Mouse (Mus musculus) induced T-regulatory cell, adult 2 months (primary cell): ENCODE data around the gene Adat3.

ENCODE experiments used
- DNase-seq: peaks from one replicate; pipeline ENCODE4 v3.0.0-alpha.2; 2012; ENCODE audit warnings: low read depth

The Adat3 gene

GRCm38 (mm10) chr10:80578131-80578750 is 24.4 kb upstream of the Adat3 start:
- DNase-seq = peak; percentile 94

- peak; percentile 94 for DNase-seq
Measured at GRCm38 (mm10) chr10:80578911-80579310, 23.8 kb upstream of the Adat3 start.

GRCm38 (mm10) chr10:80583047-80583446 is 19.6 kb upstream of the Adat3 start:
- DNase-seq = no peak

- DNase-seq = no peak
Measured at GRCm38 (mm10) chr10:80584045-80584488, 18.6 kb upstream of the Adat3 start.

- DNase-seq = no peak
Measured at GRCm38 (mm10) chr10:80584642-80585552, 17.8 kb upstream of the Adat3 start.

GRCm38 (mm10) chr10:80585581-80585980 is 17.1 kb upstream of the Adat3 start:
- DNase-seq = no peak

GRCm38 (mm10) chr10:80586407-80587304 is 16.0 kb upstream of the Adat3 start:
- no peak for DNase-seq

DNA sequence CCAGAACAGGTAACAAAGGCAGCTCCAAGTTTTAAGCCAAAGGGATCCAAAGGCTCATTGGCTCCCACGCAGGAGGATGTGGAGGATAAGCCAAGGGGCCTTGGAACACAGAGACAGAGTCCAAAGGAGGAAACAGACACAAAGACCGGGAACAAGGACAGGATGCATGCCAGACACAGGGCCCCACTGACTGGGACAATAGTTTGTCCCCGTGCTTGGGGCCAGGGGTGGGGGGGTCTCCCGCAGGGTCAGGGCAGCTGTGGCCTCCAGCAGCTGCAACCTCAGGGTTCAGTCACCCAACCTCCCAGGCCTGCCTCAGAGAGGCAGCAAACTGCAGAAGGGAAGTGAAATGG is 15.4 kb upstream of the Adat3 start:
- DNase-seq = no peak

DNA sequence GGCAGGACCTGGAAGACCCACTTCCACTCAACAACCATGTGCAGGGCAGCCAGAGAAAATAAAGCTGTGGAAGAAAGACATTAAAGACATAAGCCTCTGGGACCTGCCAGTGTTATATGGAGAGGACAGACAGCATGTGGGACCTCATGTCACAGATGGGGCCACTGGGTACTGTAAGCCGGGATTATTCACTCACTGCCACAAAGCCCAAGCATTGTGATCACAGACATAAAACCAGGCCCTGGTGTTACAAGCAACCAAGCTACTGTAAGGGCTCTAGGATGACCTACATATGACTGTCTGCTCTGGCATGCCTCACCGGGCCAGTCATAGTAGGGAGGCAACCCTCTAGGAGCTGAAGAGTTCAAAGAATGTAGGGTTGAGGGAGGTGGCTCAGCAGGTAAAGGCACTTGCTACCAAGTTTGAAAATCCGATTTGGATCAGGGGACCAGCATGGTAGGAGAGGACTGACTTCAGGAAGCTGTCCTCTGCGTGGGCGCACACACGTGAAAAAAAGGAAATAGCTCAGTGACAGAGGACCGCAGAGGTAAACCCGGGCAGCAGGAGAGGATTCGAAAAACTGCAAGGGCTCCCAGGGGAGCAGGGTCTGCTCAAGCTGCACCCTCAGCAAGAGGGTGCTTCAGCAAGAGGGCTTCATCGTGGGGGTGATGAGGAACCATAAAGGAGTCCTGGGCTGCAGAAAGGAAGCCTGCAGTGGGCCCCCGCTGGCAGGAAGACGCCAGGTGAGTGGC is 13.4 kb upstream of the Adat3 start:
- DNase-seq = peak; percentile 75

- peak; percentile 99 for DNase-seq
Measured at GRCm38 (mm10) chr10:80589879-80590854, 12.5 kb upstream of the Adat3 start, which contains the start of gene Abhd17a. Abhd17a (minus strand) TSS chr10:80590341.

DNA sequence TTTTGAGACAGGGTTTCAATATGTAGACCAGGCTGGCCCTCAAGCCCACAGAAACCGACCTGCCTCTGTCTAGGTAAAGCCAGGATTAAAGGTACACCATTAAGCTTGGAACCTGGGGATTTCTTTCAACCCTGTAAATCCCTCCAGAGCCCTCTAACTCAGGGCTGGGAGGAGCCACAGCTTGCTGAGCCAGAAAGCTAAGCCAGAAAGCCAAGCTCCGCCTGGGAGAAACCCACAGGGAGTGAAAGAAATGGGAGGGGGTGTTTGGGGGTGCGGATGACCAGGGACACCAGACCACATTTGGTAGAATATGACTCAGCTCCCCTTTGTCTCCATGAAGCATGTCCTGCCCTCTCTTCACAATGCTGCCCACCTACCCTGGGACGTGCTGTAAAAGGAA is 6.4 kb upstream of the Adat3 start:
- DNase-seq = no peak

DNA sequence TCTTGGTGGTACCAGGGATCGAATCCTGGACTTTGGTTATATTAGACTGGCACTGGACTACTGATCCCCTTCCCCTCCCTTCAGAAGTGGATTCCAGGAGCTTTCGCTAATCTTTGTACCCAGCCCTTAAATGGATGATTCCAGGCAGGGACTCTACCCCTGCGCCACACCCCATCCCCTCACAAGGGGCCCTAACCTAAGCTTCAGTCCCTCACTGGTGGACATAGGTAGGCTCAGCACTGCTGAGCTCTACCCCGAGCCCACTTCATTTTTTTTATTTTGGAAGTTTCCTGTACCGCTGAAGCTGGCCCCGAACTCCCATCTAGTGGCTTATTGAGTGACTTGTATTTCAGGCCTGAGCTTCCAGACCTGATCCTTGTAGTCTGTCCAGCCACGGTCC is 684 bp downstream of the Adat3 start:
- DNase-seq = no peak

GRCm38 (mm10) chr10:80604001-80604509 is 1.4 kb downstream of the Adat3 start:
- DNase-seq = peak; percentile 62

GRCm38 (mm10) chr10:80604988-80605387 is 2.3 kb downstream of the Adat3 start:
- peak; percentile 32 for DNase-seq

DNA sequence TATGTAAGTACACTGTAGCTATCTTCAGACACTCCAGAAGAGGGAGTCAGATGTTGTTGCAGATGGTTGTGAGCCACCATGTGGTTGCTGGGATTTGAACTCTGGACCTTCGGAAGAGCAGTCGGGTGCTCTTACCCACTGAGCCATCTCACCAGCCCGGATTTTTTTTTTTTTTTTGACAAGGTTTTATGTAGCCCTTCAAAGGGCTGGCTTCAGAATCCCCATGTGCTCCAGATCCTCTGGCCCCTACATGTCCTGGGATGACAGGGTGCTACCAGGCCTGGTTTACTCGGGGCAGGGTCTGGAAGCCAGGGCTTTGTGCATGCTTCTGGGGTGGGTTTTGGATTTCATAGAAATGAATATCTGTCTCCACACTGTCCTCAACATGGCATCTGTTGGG is 3.0 kb downstream of the Adat3 start, which contains the start of gene Gm49322:
Gene Gm49322 (plus strand): TSS at position 301 of the 400 bp plus-strand sequence.
- DNase-seq = peak; percentile 9

DNA sequence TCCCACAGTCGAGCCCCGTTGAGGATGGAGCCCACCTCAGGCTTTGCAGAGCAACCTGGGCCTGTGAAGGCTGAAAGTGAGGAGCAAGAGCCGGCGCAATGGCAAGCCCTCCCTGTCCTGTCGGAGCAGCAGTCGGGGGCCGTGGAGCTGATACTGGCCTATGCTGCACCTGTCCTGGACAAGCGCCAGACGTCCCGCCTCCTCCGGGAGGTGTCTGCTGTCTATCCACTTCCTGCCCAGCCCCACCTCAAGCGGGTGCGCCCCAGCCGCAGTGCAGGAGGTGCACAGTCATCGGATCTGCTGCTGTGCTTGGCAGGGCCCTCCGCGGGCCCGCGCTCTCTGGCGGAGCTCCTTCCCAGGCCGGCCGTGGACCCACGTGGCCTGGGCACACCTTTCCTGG is 3.6 kb downstream of the Adat3 start:
- DNase-seq = peak; percentile 83

DNA sequence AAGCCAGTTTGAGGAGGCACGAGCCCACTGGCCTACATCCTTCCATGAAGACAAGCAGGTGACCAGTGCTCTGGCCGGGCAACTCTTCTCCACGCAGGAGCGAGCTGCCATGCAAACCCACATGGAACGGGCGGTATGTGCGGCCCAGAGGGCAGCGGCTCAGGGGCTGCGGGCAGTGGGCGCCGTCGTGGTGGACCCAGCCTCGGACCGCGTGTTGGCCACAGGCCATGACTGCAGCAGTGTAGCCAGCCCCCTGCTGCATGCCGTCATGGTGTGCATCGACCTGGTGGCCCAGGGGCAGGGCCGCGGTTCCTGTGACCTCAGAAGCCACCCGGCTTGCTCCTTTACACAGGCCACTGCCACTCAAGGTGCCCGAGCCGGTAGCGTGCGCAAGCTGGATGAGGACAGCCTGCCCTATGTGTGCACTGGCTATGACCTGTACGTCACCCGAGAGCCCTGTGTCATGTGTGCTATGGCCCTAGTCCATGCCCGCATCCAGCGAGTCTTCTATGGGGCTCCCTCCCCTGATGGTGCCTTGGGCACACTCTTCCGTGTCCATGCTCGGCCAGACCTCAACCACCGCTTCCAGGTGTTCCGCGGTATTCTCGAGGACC is 4.2 kb downstream of the Adat3 start:
- no peak for DNase-seq

GRCm38 (mm10) chr10:80608435-80608834 is 5.8 kb downstream of the Adat3 start:
- no peak for DNase-seq

DNA sequence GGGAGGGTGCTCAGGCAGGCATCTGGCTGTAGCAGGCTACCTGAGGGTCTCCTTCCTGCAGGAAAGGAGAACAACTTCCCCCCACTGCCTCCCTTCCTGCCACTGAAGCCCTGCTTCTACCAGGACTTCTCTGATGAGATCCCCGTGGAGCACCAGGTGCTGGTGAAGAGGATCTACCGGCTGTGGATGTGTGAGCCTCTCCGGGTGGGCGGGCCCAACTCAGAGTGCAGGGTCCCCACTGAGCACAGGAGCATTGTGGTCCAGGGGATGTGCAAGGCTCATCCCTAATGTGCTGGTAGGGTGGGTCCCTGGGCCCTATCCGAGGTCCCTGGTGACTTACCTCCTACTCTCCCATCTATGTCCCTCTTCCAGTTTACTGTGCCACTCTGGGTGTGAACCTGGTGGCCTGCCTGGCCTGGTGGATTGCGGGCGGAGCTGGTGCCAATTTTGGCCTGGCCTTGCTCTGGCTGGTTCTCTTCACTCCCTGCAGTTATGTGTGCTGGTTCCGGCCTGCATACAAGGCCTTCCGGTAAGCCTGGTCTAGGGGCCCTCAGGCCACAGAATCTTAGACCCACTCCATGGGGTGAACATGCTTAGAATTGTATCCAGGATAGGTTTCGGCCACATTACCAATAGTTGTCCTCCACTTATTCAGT is 6.7 kb downstream of the Adat3 start:
- DNase-seq = no peak
